In the genomic region with DNA sequence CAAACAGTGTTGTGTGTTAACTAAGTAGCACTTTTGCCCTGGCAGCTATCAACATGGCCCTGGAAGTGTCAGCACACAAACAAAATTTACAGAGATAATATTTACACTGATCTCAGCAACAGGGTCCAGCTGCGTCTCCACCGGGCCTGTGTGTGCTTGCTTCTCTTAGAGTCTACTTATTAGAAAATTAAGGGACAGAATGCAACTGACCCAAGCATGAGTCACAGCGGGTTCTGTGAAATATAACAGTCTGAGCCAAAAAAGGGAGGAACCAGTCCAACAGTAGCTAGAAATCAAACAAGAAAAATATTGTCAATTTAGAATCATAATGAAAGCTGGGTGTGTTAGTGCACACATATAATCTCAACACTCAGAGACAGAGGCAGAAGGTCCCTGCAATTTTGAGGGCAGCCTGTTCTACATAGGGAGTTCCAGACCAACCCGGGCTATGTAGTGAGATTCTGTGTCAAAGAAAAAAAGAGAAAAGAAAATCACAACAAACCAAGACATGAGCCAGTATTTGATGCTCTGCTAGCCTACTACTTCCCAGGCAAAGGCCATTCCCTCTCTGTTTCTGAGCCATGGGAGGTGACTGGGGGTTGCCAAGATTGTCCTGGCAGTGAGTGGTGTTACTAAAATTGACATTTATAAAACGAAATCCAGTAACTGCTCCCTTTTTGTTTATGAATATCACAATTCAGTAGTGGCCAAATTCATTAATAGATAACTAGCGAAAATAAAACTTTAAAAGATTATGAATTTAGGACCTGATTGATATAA, we compare ENCODE assay signal across 17 mouse cellular contexts. TPM values are rescaled to one million over a fixed set of nuclear protein-coding genes. Genes with fewer than 3 reads are reported as not detected.
DNase-seq lines count a peak whose midpoint lies in the region.
"Had no signal": no experiment of that assay in that cellular context is flagged by ENCODE, and none has a peak within 500 bp of the region (broad histone marks: within the 10 kb centered on the region; RNA-seq: fewer than 3 reads in every experiment).

No protein-coding gene starts in this region.

- intact Hi-C loops in left cerebral cortex, postnatal 36 days (cut with DNase I), result no loop called here

- H3K36me3 ChIP-seq in hindbrain, embryonic 10.5 days, result no peaks in the 10 kb centered on the region
- H3K36me3 ChIP-seq: G1E; intestine, embryonic 15.5 days; liver, embryonic 12.5 days; lung, embryonic 15.5 days; midbrain, embryonic 13.5 days; neural tube, embryonic 15.5 days had no signal

- H3K9me3 ChIP-seq in hindbrain, embryonic 10.5 days, result no peaks in the 10 kb centered on the region
- H3K9me3 ChIP-seq: G1E; intestine, embryonic 15.5 days; liver, embryonic 12.5 days; lung, embryonic 15.5 days; midbrain, embryonic 13.5 days; neural tube, embryonic 15.5 days had no signal

- H3K27ac ChIP-seq in hindbrain, embryonic 10.5 days, result no peak overlapping the region
- H3K27ac ChIP-seq: heart, adult 2 months; hindbrain, embryonic 14.5 days; intestine, embryonic 15.5 days; liver, embryonic 12.5 days; lung, embryonic 15.5 days; midbrain, embryonic 13.5 days; neural tube, embryonic 15.5 days had no signal

- no peak overlapping the region for H3K4me3 ChIP-seq in hindbrain, embryonic 10.5 days
- H3K4me3 ChIP-seq: heart, adult 2 months; intestine, embryonic 15.5 days; liver, embryonic 12.5 days; lung, embryonic 15.5 days; midbrain, embryonic 13.5 days; neural tube, embryonic 15.5 days had no signal

- WGBS in hindbrain, embryonic 10.5 days, result 89% methylated on average over 6 of the region's 6 CpGs

- peak; percentile 22 for DNase-seq in cerebellum, adult 8-10 months
- no peak for DNase-seq in cerebellum, adult 11-12 months
- peak; percentile 32 for DNase-seq in kidney, postnatal 10 days
- no peak for DNase-seq in kidney, adult 18-20 months
- DNase-seq in Muller cell, postnatal 12 days (ENCODE audit: inconsistent ontology term), result peak; percentile 38
- peak; percentile 42 for DNase-seq in cerebellum, adult 9-11 months
- DNase-seq in hindbrain, embryonic 10.5 days (ENCODE audit: low spot score), result no peak
- no peak for DNase-seq in left cerebral cortex, postnatal 36 days (ENCODE audit: low spot score in 2 of 2)
- DNase-seq: thymus, postnatal 4 days had no signal

- H3K27me3 ChIP-seq in hindbrain, embryonic 10.5 days (ENCODE audit: insufficient read depth, poor library complexity, severe bottlenecking), result no peaks in the 10 kb centered on the region
- H3K27me3 ChIP-seq: intestine, embryonic 15.5 days; liver, embryonic 12.5 days; lung, embryonic 15.5 days; midbrain, embryonic 13.5 days; neural tube, embryonic 15.5 days had no signal

- H3K4me1 ChIP-seq in hindbrain, embryonic 10.5 days (replicated peaks), result no peaks in the 10 kb centered on the region
- H3K4me1 ChIP-seq: lung, embryonic 15.5 days; midbrain, embryonic 13.5 days; neural tube, embryonic 15.5 days had no signal

RNA-seq across cellular contexts. Expression of a gene that starts 17.3 kb away (rescaled TPM):
- polyA plus RNA-seq in hindbrain, embryonic 10.5 days (2016; fragmentation: Nextera tagmentation; extraction: Ambion mirVana), result 58.8 and 90.7 TPM in 2 replicates
- 100 to 1,000 TPM; 384 to 468 TPM for total RNA-seq in left cerebral cortex, postnatal 36 days (2021)

RNA-seq across cellular contexts. Expression of a gene that starts 32.9 kb away (rescaled TPM):
- polyA plus RNA-seq in hindbrain, embryonic 10.5 days (2016; fragmentation: Nextera tagmentation; extraction: Ambion mirVana), result 5.2 and 5.3 TPM in 2 replicates
- total RNA-seq in left cerebral cortex, postnatal 36 days (2021), result 10 to 100 TPM; 22.1 to 23.3 TPM

Comparison
In these comparisons a context has a peak if more than half of its experiments do, and no peak if none do; other contexts are left out.
1. DNase-seq: peak in cerebellum, adult 8-10 months (single experiment), kidney, postnatal 10 days (single experiment), Muller cell, postnatal 12 days (single experiment) and cerebellum, adult 9-11 months (single experiment); none in cerebellum, adult 11-12 months (single experiment), kidney, adult 18-20 months (single experiment), hindbrain, embryonic 10.5 days (single experiment) and left cerebral cortex, postnatal 36 days (0 of 2).